ENCODE assay signal across 9 mouse cellular contexts in the genomic region with DNA sequence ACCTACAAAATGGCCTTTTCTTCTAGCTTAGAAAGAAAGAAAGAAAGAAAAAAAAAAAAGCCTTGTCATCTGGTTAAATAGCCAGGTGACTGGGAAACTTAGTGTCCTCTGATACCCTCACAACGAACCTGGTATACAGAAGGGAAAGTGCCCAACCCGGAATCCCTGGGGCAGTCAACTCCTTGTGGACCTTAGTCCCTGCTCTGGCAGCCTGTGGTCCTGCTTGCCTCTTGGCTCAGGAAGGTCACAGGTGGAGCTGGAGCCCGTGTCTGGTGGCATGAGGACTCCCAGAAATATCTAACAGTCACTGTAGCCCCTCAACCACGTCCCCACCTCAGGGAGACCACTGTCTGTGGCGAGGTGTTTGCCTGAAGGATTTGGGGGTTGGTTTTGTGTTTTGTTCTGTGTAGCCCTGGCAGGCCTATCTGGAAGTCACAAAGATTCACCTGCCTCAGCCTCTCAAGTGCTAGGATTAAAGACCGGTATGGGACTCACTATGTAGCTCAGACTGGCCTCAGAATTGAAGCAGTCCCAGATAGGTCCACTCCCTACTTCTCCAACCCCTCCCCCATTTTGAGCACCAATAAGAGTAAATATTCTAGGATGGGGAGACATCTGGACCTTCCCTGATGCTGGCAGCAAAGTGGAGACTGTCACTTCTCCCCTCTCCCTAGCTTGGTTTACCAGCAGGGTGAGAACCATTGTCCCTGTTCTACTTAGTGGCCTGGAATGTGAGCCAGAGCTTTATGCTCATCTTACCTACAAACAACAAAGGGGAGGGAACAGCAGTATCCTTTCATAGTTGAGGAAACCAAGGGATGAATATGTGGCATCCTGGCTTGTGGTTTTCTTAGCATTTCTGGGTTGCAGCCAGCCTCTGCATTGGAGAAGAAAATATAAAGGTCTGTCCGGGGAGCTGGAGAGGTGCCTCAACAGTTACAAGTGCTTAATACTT. TPM values are rescaled to one million over a fixed set of nuclear protein-coding genes. Genes with fewer than 3 reads are reported as not detected.
A peak's percentile ranks its signal among the peaks of the same experiment; 100 is the strongest.
DNase-seq lines count a peak whose midpoint lies in the region; ATAC-seq and TF ChIP-seq lines count a peak whose summit lies in the region.
"Had no signal": no experiment of that assay in that cellular context is flagged by ENCODE, and none has a peak within 500 bp of the region (broad histone marks: within the 10 kb centered on the region; RNA-seq: fewer than 3 reads in every experiment).

No protein-coding gene starts in this region.

- WGBS in liver, adult 2 months = 40% methylated on average over 7 of the region's 7 CpGs
- 59% methylated on average over 7 of the region's 7 CpGs for WGBS in liver, embryonic 11.5 days

- peaks cover 33% of the 10 kb centered on the region for H3K4me1 ChIP-seq in liver, adult 2 months (ENCODE audit: control insufficient read depth, insufficient read depth, low read length)
- peaks cover 15% of the 10 kb centered on the region for H3K4me1 ChIP-seq in liver, embryonic 11.5 days (replicated peaks; ENCODE audit: control insufficient read depth, insufficient read depth, low read length)

- H3K79me2 ChIP-seq in liver, adult 2 months (ENCODE audit: control insufficient read depth, insufficient read depth, low read length) = no peaks in the 10 kb centered on the region

- peak overlapping the region; percentile 78 for H3K9ac ChIP-seq in liver, adult 2 months (ENCODE audit: low read depth, low read length)
- no peak overlapping the region for H3K9ac ChIP-seq in liver, embryonic 11.5 days (ENCODE audit: low read depth, low read length)

- H3K27ac ChIP-seq in liver, adult 2 months (replicated peaks; ENCODE audit: insufficient read depth, low read depth, low read length) = peak overlapping the region; percentile 98
- no peak overlapping the region for H3K27ac ChIP-seq in liver, embryonic 11.5 days (ENCODE audit: low read depth, low read length)
- H3K27ac ChIP-seq: midbrain, embryonic 13.5 days had no signal

- H3K36me3 ChIP-seq in liver, adult 2 months (ENCODE audit: control insufficient read depth, insufficient read depth, low read length) = no peaks in the 10 kb centered on the region
- no peaks in the 10 kb centered on the region for H3K36me3 ChIP-seq in liver, embryonic 11.5 days (ENCODE audit: control insufficient read depth, insufficient read depth, low read length)
- H3K36me3 ChIP-seq: midbrain, embryonic 13.5 days had no signal

- ATAC-seq in liver, embryonic 11.5 days (replicated peaks; ENCODE audit: low FRiP score) = no peak

- 0 out of 2 replicates have a peak, but pooled peaks have one; percentile 16 for TF ChIP-seq POLR2A in liver, adult 2 months (IDR thresholded peaks at IDR 0.05; ENCODE audit: extremely low read depth, insufficient read depth, low read length)

- peak overlapping the region; percentile 49; the same call in 1 of the 2 replicates for H3K4me3 ChIP-seq in liver, adult 2 months (ENCODE audit: insufficient read depth, low read depth, low read length)
- H3K4me3 ChIP-seq in liver, embryonic 11.5 days (ENCODE audit: low read depth, low read length) = no peak overlapping the region; the same call in 1 of the 2 replicates

- peak; percentile 59 for DNase-seq in adrenal gland, postnatal 14 days
- no peak for DNase-seq in adrenal gland, adult 18-20 months (ENCODE audit: low spot score in 2 of 2)
- DNase-seq in liver, adult 2 months (ENCODE audit: extremely low read depth, low read depth, low spot score) = peak; percentile 90
- no peak for DNase-seq in liver
- peak; percentile 12 for DNase-seq in heart, postnatal 4 days
- no peak for DNase-seq in liver, embryonic 11.5 days (ENCODE audit: low spot score)
- DNase-seq in urinary bladder, postnatal 36 days (ENCODE audit: low spot score in 2 of 2) = no peak
- no peak for DNase-seq in right cerebral cortex, postnatal 4 days

- peak overlapping the region; percentile 67 for H3K4me2 ChIP-seq in liver, embryonic 11.5 days

- TF ChIP-seq CTCF in liver, adult 2 months (IDR thresholded peaks at IDR 0.05; ENCODE audit: low read depth, low read length) = no peak

- H3K27me3 ChIP-seq in liver, adult 2 months (ENCODE audit: control insufficient read depth, insufficient read depth, low read length) = no peaks in the 10 kb centered on the region
- H3K27me3 ChIP-seq in liver, embryonic 11.5 days (replicated peaks; ENCODE audit: control insufficient read depth, insufficient read depth, low read length) = no peaks in the 10 kb centered on the region; the same call in 1 of the 2 replicates

- no peaks in the 10 kb centered on the region for H3K9me3 ChIP-seq in liver, embryonic 11.5 days (ENCODE audit: control insufficient read depth, low read length)
- H3K9me3 ChIP-seq: midbrain, embryonic 13.5 days had no signal

RNA-seq across cellular contexts. Expression of gene Tob2, which starts 21.4 kb away (rescaled TPM):
- total RNA-seq in adrenal gland, postnatal 14 days (2021) = 124 and 147 TPM in 2 replicates
- total RNA-seq in adrenal gland, adult 18-20 months (2021) = 100 to 1,000 TPM; 103 to 121 TPM
- 15.8 and 25.6 TPM in 2 replicates for total RNA-seq in liver, adult 2 months (2014; rRNA removed)
- 20.9 and 21.6 TPM in 2 replicates for polyA plus RNA-seq in liver, adult 2 months (2012; rRNA removed)
- 10 to 100 TPM; 24.1 to 32.3 TPM for total RNA-seq in heart, postnatal 4 days (2021)
- 18.3 and 19.3 TPM in 2 replicates for polyA plus RNA-seq in liver, embryonic 11.5 days (2014; fragmentation: Nextera tagmentation; extraction: Ambion mirVana)

RNA-seq across cellular contexts. Expression of gene Phf5a, which starts 34.5 kb away (rescaled TPM):
- total RNA-seq in adrenal gland, postnatal 14 days (2021) = 63.4 and 65.5 TPM in 2 replicates
- 10 to 100 TPM; 54.3 to 55.6 TPM for total RNA-seq in adrenal gland, adult 18-20 months (2021)
- total RNA-seq in liver, adult 2 months (2014; rRNA removed) = 12.3 and 15.6 TPM in 2 replicates
- polyA plus RNA-seq in liver, adult 2 months (2012; rRNA removed) = 27.5 and 28.7 TPM in 2 replicates
- total RNA-seq in heart, postnatal 4 days (2021) = 10 to 100 TPM; 57.9 to 58.9 TPM
- 224 and 237 TPM in 2 replicates for polyA plus RNA-seq in liver, embryonic 11.5 days (2014; fragmentation: Nextera tagmentation; extraction: Ambion mirVana)

RNA-seq across cellular contexts. Expression of gene Aco2, which starts 34.9 kb away (rescaled TPM):
- 2,377 and 2,604 TPM in 2 replicates for total RNA-seq in adrenal gland, postnatal 14 days (2021)
- total RNA-seq in adrenal gland, adult 18-20 months (2021) = 1,000 to 10,000 TPM in 1 of 2 experiments, 100 to 1,000 TPM in 1; 791 to 1,455 TPM
- total RNA-seq in liver, adult 2 months (2014; rRNA removed) = 170 and 187 TPM in 2 replicates
- 127 TPM in 2 replicates for polyA plus RNA-seq in liver, adult 2 months (2012; rRNA removed)
- total RNA-seq in heart, postnatal 4 days (2021) = 1,000 to 10,000 TPM; 1,419 to 1,465 TPM
- 177 and 185 TPM in 2 replicates for polyA plus RNA-seq in liver, embryonic 11.5 days (2014; fragmentation: Nextera tagmentation; extraction: Ambion mirVana)

RNA-seq across cellular contexts. Expression of gene Tef, which starts 35.0 kb away (rescaled TPM):
- total RNA-seq in adrenal gland, postnatal 14 days (2021) = 71.4 and 98.5 TPM in 2 replicates
- total RNA-seq in adrenal gland, adult 18-20 months (2021) = 10 to 100 TPM; 45.0 to 46.9 TPM
- 156 and 163 TPM in 2 replicates for total RNA-seq in liver, adult 2 months (2014; rRNA removed)
- polyA plus RNA-seq in liver, adult 2 months (2012; rRNA removed) = 34.6 and 35.0 TPM in 2 replicates
- 10 to 100 TPM; 38.5 to 40.5 TPM for total RNA-seq in heart, postnatal 4 days (2021)
- polyA plus RNA-seq in liver, embryonic 11.5 days (2014; fragmentation: Nextera tagmentation; extraction: Ambion mirVana) = 12.0 and 12.6 TPM in 2 replicates

Comparison
In these comparisons a context has a peak if more than half of its experiments do, and no peak if none do; other contexts are left out.
1. DNase-seq: peak in adrenal gland, postnatal 14 days (single experiment), liver, adult 2 months (single experiment) and heart, postnatal 4 days (single experiment); none in adrenal gland, adult 18-20 months (0 of 2), liver (single experiment), liver, embryonic 11.5 days (single experiment), urinary bladder, postnatal 36 days (0 of 2) and right cerebral cortex, postnatal 4 days (single experiment).